Comparison of ENCODE assay signal across 11 mouse cellular contexts in genomic region chr12:55343998-55344397, GRCm38 (mm10). TPM values are rescaled to one million over a fixed set of nuclear protein-coding genes. Genes with fewer than 3 reads are reported as not detected.
DNase-seq lines count a peak whose midpoint lies in the region; ATAC-seq and TF ChIP-seq lines count a peak whose summit lies in the region.
"Had no signal": no experiment of that assay in that cellular context is flagged by ENCODE, and none has a peak within 500 bp of the region (broad histone marks: within the 10 kb centered on the region; RNA-seq: fewer than 3 reads in every experiment).

No protein-coding gene starts in this region.

- no peak for DNase-seq in heart, postnatal 4 days
- peak; percentile 22 for DNase-seq in retina, adult 2 months (ENCODE audit: low read depth, low spot score)
- DNase-seq in retina, embryonic 14.5 days (ENCODE audit: low spot score), result no peak
- no peak for DNase-seq in limb, embryonic 14.5 days (ENCODE audit: low spot score)
- no peak for DNase-seq in cerebellum, adult 18-20 months
- DNase-seq: cerebellum, adult 9-10 months; liver; lung, postnatal 36 days; thymus, postnatal 36 days had no signal

- H3K4me2 ChIP-seq in heart, embryonic 15.5 days, result no peak overlapping the region
- H3K4me2 ChIP-seq in limb, embryonic 14.5 days (replicated peaks; ENCODE audit: low read depth, low read length, severe bottlenecking), result 0 out of 2 replicates have a peak overlapping the region, but pooled peaks have one; percentile 15

- H3K9me3 ChIP-seq in heart, embryonic 15.5 days (replicated peaks), result no peaks in the 10 kb centered on the region
- H3K9me3 ChIP-seq in limb, embryonic 14.5 days (ENCODE audit: control insufficient read depth, low read length), result no peaks in the 10 kb centered on the region

- TF ChIP-seq POLR2A in limb, embryonic 14.5 days (IDR thresholded peaks at IDR 0.05; ENCODE audit: borderline replicate concordance, extremely low read depth, insufficient read depth, insufficient read length), result no peak

- H3K4me1 ChIP-seq in heart, embryonic 15.5 days (replicated peaks), result 0 out of 2 replicates have a peak, but pooled peaks cover 2% of the 10 kb centered on the region
- H3K4me1 ChIP-seq in limb, embryonic 14.5 days (ENCODE audit: control insufficient read depth, insufficient read depth, low read length), result no peaks in the 10 kb centered on the region

- WGBS in heart, embryonic 15.5 days, result 75% methylated on average over 11 of the region's 11 CpGs
- WGBS in limb, embryonic 14.5 days, result 74% methylated on average over 11 of the region's 11 CpGs

- no peak overlapping the region for H3K9ac ChIP-seq in heart, embryonic 15.5 days
- H3K9ac ChIP-seq in limb, embryonic 14.5 days (ENCODE audit: low read depth, low read length, severe bottlenecking), result no peak overlapping the region

- H3K27me3 ChIP-seq in heart, embryonic 15.5 days, result no peaks in the 10 kb centered on the region
- H3K27me3 ChIP-seq in limb, embryonic 14.5 days (ENCODE audit: control insufficient read depth, insufficient read depth, low read length), result no peaks in the 10 kb centered on the region

- H3K36me3 ChIP-seq in heart, embryonic 15.5 days, result no peaks in the 10 kb centered on the region
- no peaks in the 10 kb centered on the region for H3K36me3 ChIP-seq in limb, embryonic 14.5 days (ENCODE audit: control insufficient read depth, insufficient read depth, low read length)

- H3K4me3 ChIP-seq in heart, embryonic 15.5 days, result no peak overlapping the region
- H3K4me3 ChIP-seq in limb, embryonic 14.5 days (replicated peaks; ENCODE audit: low read length), result no peak overlapping the region

- ATAC-seq in heart, embryonic 15.5 days (replicated peaks; ENCODE audit: insufficient number of reproducible peaks, insufficient read depth, low FRiP score, low read depth), result no peak
- no peak for ATAC-seq in limb, embryonic 14.5 days (ENCODE audit: low FRiP score, low read depth)
- ATAC-seq in cerebellum, adult (ENCODE audit: insufficient number of reproducible peaks, low FRiP score, low TSS enrichment), result no peak

- peak overlapping the region; percentile 61; the same call in 1 of the 2 replicates for H3K27ac ChIP-seq in heart, embryonic 15.5 days
- H3K27ac ChIP-seq in limb, embryonic 14.5 days (replicated peaks; ENCODE audit: low read depth, low read length), result peak overlapping the region; percentile 26; the same call in 1 of the 2 replicates

RNA-seq across cellular contexts. Expression of gene Psma6, which starts 40.0 kb away (rescaled TPM):
- 301 and 302 TPM in 2 replicates for polyA plus RNA-seq in heart, embryonic 15.5 days (2015; fragmentation: Nextera tagmentation; extraction: Ambion mirVana)
- total RNA-seq in heart, postnatal 4 days (2021), result 100 to 1,000 TPM; 192 to 195 TPM
- 140 and 167 TPM in 2 replicates for polyA plus RNA-seq in limb, embryonic 14.5 days (2012; rRNA removed)
- 416 and 425 TPM in 2 replicates for polyA plus RNA-seq in limb, embryonic 14.5 days (2014; fragmentation: Nextera tagmentation; extraction: Ambion mirVana)

RNA-seq across cellular contexts. Expression of gene Ppp2r3c, which starts 41.2 kb away (rescaled TPM):
- polyA plus RNA-seq in heart, embryonic 15.5 days (2015; fragmentation: Nextera tagmentation; extraction: Ambion mirVana), result 9.1 and 9.5 TPM in 2 replicates
- 10 to 100 TPM; 11.7 to 12.9 TPM for total RNA-seq in heart, postnatal 4 days (2021)
- 10.2 and 12.4 TPM in 2 replicates for polyA plus RNA-seq in limb, embryonic 14.5 days (2012; rRNA removed)
- 12.5 and 14.1 TPM in 2 replicates for polyA plus RNA-seq in limb, embryonic 14.5 days (2014; fragmentation: Nextera tagmentation; extraction: Ambion mirVana)

RNA-seq across cellular contexts. Expression of gene 1110008L16Rik, which starts 44.6 kb away (rescaled TPM):
- polyA plus RNA-seq in heart, embryonic 15.5 days (2015; fragmentation: Nextera tagmentation; extraction: Ambion mirVana), result 8.0 and 11.3 TPM in 2 replicates
- 10 to 100 TPM; 10.7 to 11.1 TPM for total RNA-seq in heart, postnatal 4 days (2021)
- 10.2 and 12.6 TPM in 2 replicates for polyA plus RNA-seq in limb, embryonic 14.5 days (2012; rRNA removed)
- polyA plus RNA-seq in limb, embryonic 14.5 days (2014; fragmentation: Nextera tagmentation; extraction: Ambion mirVana), result 10.5 and 13.6 TPM in 2 replicates
